Mouse (Mus musculus) ES-E14 (cell line): ENCODE measurements around the gene Anapc11. TPM values are rescaled to one million over a fixed set of nuclear protein-coding genes. Genes with fewer than 3 reads are reported as not detected.
A peak's percentile ranks its signal among the peaks of the same experiment; 100 is the strongest.

ENCODE experiments used
- DNase-seq: peaks from one replicate; pipeline ENCODE4 v3.0.0-alpha.2; 2013; ENCODE audit warnings: low read depth, low spot score
- H3K27ac ChIP-seq: 2 replicates; pipeline ENCODE4 v1.5.1; 2012; ENCODE audit warnings: low read depth, mild to moderate bottlenecking, low read length, moderate library complexity, mixed read lengths; ENCODE audit not compliant: poor library complexity, insufficient read depth, severe bottlenecking
- H3K36me3 ChIP-seq: 2 replicates; pipeline ENCODE4 v1.6.1; 2012; ENCODE audit warnings: mild to moderate bottlenecking, low read length, moderate library complexity, mixed read lengths; ENCODE audit not compliant: control insufficient read depth, poor library complexity, insufficient read depth, severe bottlenecking
- H3K4me1 ChIP-seq, 2 experiments: fragments of 150-350 bp in 1 of 2; sonication (generic) in 1 of 2; 2 replicates each; pipeline ENCODE4 v1.6.1; 2012; ENCODE audit warnings: low read length in 2 of 2, mild to moderate bottlenecking in 1 of 2, mixed read lengths in 1 of 2; ENCODE audit not compliant: control insufficient read depth in 2 of 2, insufficient read depth in 2 of 2, poor library complexity in 1 of 2
- H3K4me3 ChIP-seq, 2 experiments: fragments of 150-350 bp in 1 of 2; sonication (generic) in 1 of 2; 2 replicates each; pipeline ENCODE4 v1.5.1; 2012; ENCODE audit warnings: low read length in 2 of 2, low read depth in 1 of 2, mild to moderate bottlenecking in 1 of 2, mixed read lengths in 1 of 2; ENCODE audit not compliant: insufficient read depth in 1 of 2, poor library complexity in 1 of 2, severe bottlenecking in 1 of 2
- H3K9ac ChIP-seq: 2 replicates; pipeline ENCODE4 v1.6.1; 2012; ENCODE audit warnings: low read depth, mild to moderate bottlenecking, low read length, mixed read lengths; ENCODE audit not compliant: poor library complexity, insufficient read depth, severe bottlenecking
- H3K9me3 ChIP-seq: fragments of 150-350 bp; sonication (generic); 2 replicates; pipeline ENCODE4 v1.6.1; 2012; ENCODE audit warnings: low read depth, mild to moderate bottlenecking, low read length; ENCODE audit not compliant: control insufficient read depth, insufficient read depth
- CHD2 ChIP-seq: IDR thresholded peaks from 2 replicates; pipeline ENCODE4 v1.6.1; 2014; ENCODE audit warnings: mild to moderate bottlenecking, low read depth, low read length, inconsistent platforms
- HCFC1 ChIP-seq: IDR thresholded peaks from 2 replicates; pipeline ENCODE4 v1.6.1; 2012; ENCODE audit warnings: low read length, inconsistent platforms, borderline replicate concordance; ENCODE audit not compliant: insufficient read depth
- MAFK ChIP-seq: IDR thresholded peaks from 2 replicates; pipeline ENCODE4 v1.6.1; 2014; ENCODE audit warnings: mild to moderate bottlenecking, low read depth, low read length, inconsistent platforms; ENCODE audit not compliant: insufficient read depth
- ZC3H11A ChIP-seq: IDR thresholded peaks from 2 replicates; pipeline ENCODE4 v1.6.1; 2012; ENCODE audit warnings: low read depth, mild to moderate bottlenecking, inconsistent platforms, low read length, borderline replicate concordance
- ZNF384 ChIP-seq: IDR thresholded peaks from 2 replicates; pipeline ENCODE4 v1.6.1; 2012; ENCODE audit warnings: low read depth, low read length, inconsistent platforms
- in situ Hi-C, 2 experiments: fragments of 600-800 bp; cut with MboI; formaldehyde crosslinking; loops; one replicate each; pipeline ENCODE4 v1.15.1; 2025; ENCODE audit warnings: low sequenced_read_pairs in 2 of 2, inconsistent platforms in 1 of 2; ENCODE audit not compliant: unreplicated experiment in 2 of 2
- total RNA-seq: library from RNA; depleted of rRNA; stranded (reverse); fragments of 300-350 nt; gene quantifications from 2 replicates; pipeline ENCODE4 v1.2.3, GENCODE M21; 2012; rRNA removed

Gene Anapc11
- total RNA-seq, 1 experiment = 98.4 TPM

GRCm38 (mm10) chr11:120648001-120648476 lies 49.8 kb downstream of the Anapc11 start, which contains the start of gene Myadml2:
Gene Myadml2 (minus strand): TSS chr11:120648158.
- Histone ChIP-seq H3K9ac (0 out of 2 replicates have a peak within 1 kb of the TSS, but pooled peaks have one; percentile 35), H3K9me3 (no peaks in the 10 kb centered on the region), H3K36me3 (no peaks in the 10 kb centered on the region), H3K4me3 (peak within 1 kb of the TSS; percentile 51), H3K4me1 (peaks cover 0 to 10% of the 10 kb centered on the region in 2 experiments; a peak in 1 of 4 replicates), H3K27ac (no peak within 1 kb of the TSS)
- TF ChIP-seq CHD2 = no peak
- TF ChIP-seq ZNF384 = no peak
- TF ChIP-seq MAFK = no peak
- no peak for TF ChIP-seq HCFC1
- no peak for TF ChIP-seq ZC3H11A
- no peak for DNase-seq
- in situ Hi-C loops = no loop called here

- in situ Hi-C loops = no loop called here
- Histone ChIP-seq H3K27ac (no peak overlapping the region; the same call in 1 of the 2 replicates), H3K9ac (no peak overlapping the region), H3K4me3 (no peak overlapping the region), H3K4me1 (peaks cover 0 to 18% of the 10 kb centered on the region in 2 experiments; a peak in 1 of 4 replicates), H3K9me3 (no peaks in the 10 kb centered on the region), H3K36me3 (peaks cover 2% of the 10 kb centered on the region)
- TF ChIP-seq ZC3H11A (no peak), HCFC1 (no peak), ZNF384 (no peak), CHD2 (no peak), MAFK (no peak)
- no peak for DNase-seq
Observed at GRCm38 (mm10) chr11:120651872-120652271, 53.7 kb downstream of the Anapc11 start.

GRCm38 (mm10) chr11:120654741-120655140 lies 56.5 kb downstream of the Anapc11 start:
- H3K9ac ChIP-seq = no peak overlapping the region
- TF ChIP-seq CHD2 = no peak
- no peak for TF ChIP-seq HCFC1
- TF ChIP-seq ZC3H11A = no peak
- TF ChIP-seq ZNF384 = no peak
- no peak for TF ChIP-seq MAFK
- no peak for DNase-seq
- H3K4me1 ChIP-seq = peaks cover 0 to 13% of the 10 kb centered on the region in 2 experiments; a peak in 1 of 4 replicates
- H3K36me3 ChIP-seq = peaks cover 2% of the 10 kb centered on the region
- no peaks in the 10 kb centered on the region for H3K9me3 ChIP-seq
- no peak overlapping the region for H3K27ac ChIP-seq
- in situ Hi-C loops = no loop called here
- H3K4me3 ChIP-seq = no peak overlapping the region

- peaks cover 8 to 17% of the 10 kb centered on the region in 2 experiments; a peak in 3 of 4 replicates for H3K4me1 ChIP-seq
- TF ChIP-seq CHD2 (no peak), HCFC1 (no peak), MAFK (no peak), ZNF384 (no peak), ZC3H11A (no peak)
- no peaks in the 10 kb centered on the region for H3K9me3 ChIP-seq
- no peak overlapping the region for H3K4me3 ChIP-seq
- no peak overlapping the region for H3K9ac ChIP-seq
- peaks cover 2% of the 10 kb centered on the region for H3K36me3 ChIP-seq
- DNase-seq = no peak
- no peak overlapping the region for H3K27ac ChIP-seq
- in situ Hi-C loops = no loop called here
Observed at GRCm38 (mm10) chr11:120657301-120657700, 59.1 kb downstream of the Anapc11 start.

Other genes with a start within 250 kb of the Anapc11 start
- gene Actg1, start 249.9 kb upstream of the Anapc11 start, total RNA-seq = 1,716 and 2,367 TPM in 2 replicates
- 0.31 and 0.42 TPM in 2 replicates for gene Fscn2, start 236.9 kb upstream of the Anapc11 start, total RNA-seq
- 27.2 and 30.0 TPM in 2 replicates for gene Faap100, start 219.7 kb upstream of the Anapc11 start, total RNA-seq
- gene Nploc4, start 160.7 kb upstream of the Anapc11 start, total RNA-seq = 35.6 and 57.7 TPM in 2 replicates
- gene Tspan10, start 155.8 kb upstream of the Anapc11 start, total RNA-seq = not detected in 2 replicates
- gene Pde6g, start 144.9 kb upstream of the Anapc11 start, total RNA-seq = not detected in 2 replicates
- 2.9 and 4.1 TPM in 2 replicates for gene Oxld1, start 140.4 kb upstream of the Anapc11 start, total RNA-seq
- 24.6 and 27.4 TPM in 2 replicates for gene Ccdc137, start 140.3 kb upstream of the Anapc11 start, total RNA-seq
- 15.3 and 21.2 TPM in 2 replicates for gene Arl16, start 130.8 kb upstream of the Anapc11 start, total RNA-seq
- 100 and 136 TPM in 2 replicates for gene Mrpl12, start 113.8 kb upstream of the Anapc11 start, total RNA-seq
- gene Slc25a10, start 106.6 kb upstream of the Anapc11 start, total RNA-seq = 30.2 and 35.0 TPM in 2 replicates
- 0.40 and 0.53 TPM in 2 replicates for gene Gcgr, start 67.7 kb upstream of the Anapc11 start, total RNA-seq
- gene Mcrip1, start 48.7 kb upstream of the Anapc11 start, total RNA-seq = 18.9 and 20.2 TPM in 2 replicates
- not detected in 2 replicates for gene Ppp1r27, start 47.3 kb upstream of the Anapc11 start, total RNA-seq
- 904 and 977 TPM in 2 replicates for gene P4hb, start 25.2 kb upstream of the Anapc11 start, total RNA-seq
- gene Arhgdia, start 16.8 kb upstream of the Anapc11 start, total RNA-seq = 161 and 253 TPM in 2 replicates
- 300 and 397 TPM in 2 replicates for gene Alyref, start 56 bp upstream of the Anapc11 start, total RNA-seq
- gene Npb, start 10.1 kb downstream of the Anapc11 start, total RNA-seq = 0.69 and 0.94 TPM in 2 replicates
- gene Pcyt2, start 19.5 kb downstream of the Anapc11 start, total RNA-seq = 88.6 and 188 TPM in 2 replicates
- gene Sirt7, start 26.8 kb downstream of the Anapc11 start, total RNA-seq = 29.4 and 33.2 TPM in 2 replicates
- gene Mafg, start 35.2 kb downstream of the Anapc11 start, total RNA-seq = 42.6 and 48.4 TPM in 2 replicates
- 19.0 and 19.6 TPM in 2 replicates for gene Pycr1, start 45.3 kb downstream of the Anapc11 start, total RNA-seq
- 0.63 TPM in 1 of 2 replicates, not detected in the other for gene Myadml2, start 49.7 kb downstream of the Anapc11 start, total RNA-seq
- 47.8 and 196 TPM in 2 replicates for gene Notum, start 62.8 kb downstream of the Anapc11 start, total RNA-seq
- gene Aspscr1, start 74.6 kb downstream of the Anapc11 start, total RNA-seq = 85.2 and 144 TPM in 2 replicates
- 53.9 TPM in 2 replicates for gene Cenpx, start 115.3 kb downstream of the Anapc11 start, total RNA-seq
- 30.3 and 65.0 TPM in 2 replicates for gene Lrrc45, start 115.5 kb downstream of the Anapc11 start, total RNA-seq
- gene Rac3, start 123.0 kb downstream of the Anapc11 start, total RNA-seq = 20.1 and 34.3 TPM in 2 replicates
- gene Dcxr, start 128.9 kb downstream of the Anapc11 start, total RNA-seq = 43.6 and 66.6 TPM in 2 replicates
- not detected in 2 replicates for gene Cbr2, start 133.7 kb downstream of the Anapc11 start, total RNA-seq
- gene Hmga1b, start 164.4 kb downstream of the Anapc11 start, total RNA-seq = 184 and 244 TPM in 2 replicates
- gene Rfng, start 185.8 kb downstream of the Anapc11 start, total RNA-seq = 18.8 and 28.6 TPM in 2 replicates
- gene Gps1, start 185.9 kb downstream of the Anapc11 start, total RNA-seq = 289 and 378 TPM in 2 replicates
- 101 and 124 TPM in 2 replicates for gene Dus1l, start 198.0 kb downstream of the Anapc11 start, total RNA-seq
- gene Fasn, start 226.1 kb downstream of the Anapc11 start, total RNA-seq = 210 and 251 TPM in 2 replicates